Mouse (Mus musculus) layer of hippocampus, adult 8-10 months (tissue): ENCODE data around the gene Vps45. TPM values are rescaled to one million over a fixed set of nuclear protein-coding genes. Genes with fewer than 3 reads are reported as not detected.

Source experiments
- total RNA-seq, 4 experiments: library from RNA; stranded (reverse); gene quantifications; 2 replicates each; pipeline ENCODE4 v1.2.4; 2022

Vps45 gene
- total RNA-seq, 4 experiments from 2014 or later = 42.9 to 55.4 (median 51.6) TPM

Other genes with a start within 250 kb of the Vps45 start
- 10 to 100 TPM; 62.4 to 73.3 (median 71.2) TPM for gene Rprd2, start 239.6 kb downstream of the Vps45 start, total RNA-seq
- 10 to 100 TPM; 35.7 to 46.3 (median 40.5) TPM for gene Prpf3, start 202.6 kb downstream of the Vps45 start, total RNA-seq
- gene Mrps21, start 186.9 kb downstream of the Vps45 start, total RNA-seq = 100 to 1,000 TPM; 125 to 159 (median 138) TPM
- 10 to 100 TPM; 13.7 to 30.2 (median 21.4) TPM for gene Ciart, start 176.2 kb downstream of the Vps45 start, total RNA-seq
- gene BC028528, start 166.5 kb downstream of the Vps45 start, total RNA-seq = 10 to 100 TPM in 1 of 4 experiments, 1 to 10 TPM in 3; 2.9 to 11.2 (median 5.9) TPM
- gene Aph1a, start 164.5 kb downstream of the Vps45 start, total RNA-seq = 10 to 100 TPM; 53.9 to 75.7 (median 70.1) TPM
- 10 to 100 TPM in 3 of 4 experiments, 1 to 10 TPM in 1; 9.8 to 14.4 (median 11.1) TPM for gene Car14, start 153.8 kb downstream of the Vps45 start, total RNA-seq
- gene Anp32e, start 129.2 kb downstream of the Vps45 start, total RNA-seq = 10 to 100 TPM; 68.6 to 95.5 (median 95.0) TPM
- 10 to 100 TPM; 42.0 to 70.1 (median 52.4) TPM for gene Plekho1, start 62.5 kb downstream of the Vps45 start, total RNA-seq
- gene Otud7b, start 46.1 kb upstream of the Vps45 start, total RNA-seq = 10 to 100 TPM; 38.1 to 40.1 (median 38.9) TPM
- gene Mtmr11, start 103.5 kb upstream of the Vps45 start, total RNA-seq = 1 to 10 TPM; 6.5 to 9.4 (median 7.8) TPM
- gene Sf3b4, start 113.9 kb upstream of the Vps45 start, total RNA-seq = 10 to 100 TPM; 39.8 to 49.2 (median 45.5) TPM
- gene Sv2a, start 122.7 kb upstream of the Vps45 start, total RNA-seq = 100 to 1,000 TPM; 365 to 380 (median 374) TPM
- 10 to 100 TPM; 13.1 to 20.2 (median 15.3) TPM for gene Bola1, start 161.2 kb upstream of the Vps45 start, total RNA-seq
- 10 to 100 TPM in 1 of 4 experiments, 1 to 10 TPM in 3; 7.7 to 10.8 (median 8.0) TPM for gene Hist2h2ab, start 161.4 kb upstream of the Vps45 start, total RNA-seq
- 10 to 100 TPM; 18.7 to 30.3 (median 29.3) TPM for gene Hist2h2ac, start 162.4 kb upstream of the Vps45 start, total RNA-seq
- gene Hist2h2be, start 162.7 kb upstream of the Vps45 start, total RNA-seq = 1 to 10 TPM; 6.3 to 8.1 (median 7.5) TPM
- gene Hist2h3c2, start 180.7 kb upstream of the Vps45 start, total RNA-seq = 1 to 10 TPM; 6.1 to 7.7 (median 6.7) TPM
- 100 to 1,000 TPM; 165 to 230 (median 195) TPM for gene Hist2h2aa2, start 181.8 kb upstream of the Vps45 start, total RNA-seq
- 1 to 10 TPM in 3 of 4 experiments, not detected in 1; 3.4 to 9.9 (median 4.4) TPM for gene Hist2h2aa1, start 187.0 kb upstream of the Vps45 start, total RNA-seq
- gene Hist2h3c1, start 188.2 kb upstream of the Vps45 start, total RNA-seq = not detected
- gene Hist2h4, start 204.8 kb upstream of the Vps45 start, total RNA-seq = 10 to 100 TPM; 25.1 to 32.1 (median 27.3) TPM
- gene Hist2h3b, start 210.2 kb upstream of the Vps45 start, total RNA-seq = 10 to 100 TPM; 32.1 to 53.8 (median 35.1) TPM
- 100 to 1,000 TPM; 106 to 143 (median 138) TPM for gene Hist2h2bb, start 211.3 kb upstream of the Vps45 start, total RNA-seq
- gene Fcgr1, start 235.5 kb upstream of the Vps45 start, total RNA-seq = 1 to 10 TPM; 2.5 to 9.1 (median 5.3) TPM